Mouse (Mus musculus): ENCODE measurements around the gene Spcs2.

The Spcs2 gene

DNA sequence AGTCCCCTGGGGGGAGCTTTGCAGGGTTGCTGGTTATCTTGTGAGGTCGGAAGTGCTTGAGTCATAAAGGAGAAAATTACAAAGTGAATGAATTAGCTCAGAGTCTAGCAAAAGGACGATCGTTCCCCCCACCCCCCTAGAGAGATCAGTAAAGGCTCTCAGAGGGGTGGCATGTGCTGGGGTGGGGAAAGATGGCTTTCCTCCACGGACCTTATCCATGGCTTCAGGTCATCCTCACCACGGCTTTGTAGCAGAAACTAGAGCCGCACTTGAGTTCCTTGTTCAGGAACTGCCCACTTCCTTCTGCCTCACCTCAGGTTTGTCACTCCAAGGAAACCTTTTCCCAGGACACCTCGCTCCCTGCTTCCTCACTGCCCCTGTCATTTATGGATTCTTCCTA is at the start of gene Spcs2:
TSS of gene Spcs2 (minus strand) at position 101 of the 400 bp plus-strand sequence.
- DNase-seq (ENCODE audit: low spot score), result no peak

DNA sequence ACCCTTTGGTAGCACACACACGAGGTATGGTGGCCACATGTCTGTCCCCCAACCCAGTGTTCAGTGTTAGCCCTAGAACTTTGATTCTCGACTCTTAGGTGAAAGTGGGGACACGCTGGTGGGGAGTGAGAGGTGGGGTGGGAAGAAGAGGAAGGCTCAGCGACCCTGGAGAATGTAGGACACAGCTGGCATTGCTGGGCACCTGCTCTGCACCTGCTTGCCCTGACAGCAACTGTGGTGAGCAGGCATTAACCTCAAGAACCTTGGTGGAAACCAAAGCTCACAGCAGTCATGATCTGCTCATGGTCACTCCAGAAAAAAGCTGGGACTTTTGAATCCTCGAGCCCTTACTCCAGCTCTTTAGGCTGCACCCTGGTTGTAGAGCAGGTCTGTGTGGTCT is 47.8 kb upstream of the Spcs2 start:
- DNase-seq (ENCODE audit: low spot score), result no peak

- DNase-seq (ENCODE audit: low spot score), result no peak
These were observed 44.2 kb upstream of the Spcs2 start for GRCm38 (mm10) chr7:99907463-99907862.

- no peak for DNase-seq (ENCODE audit: low spot score)
These were observed 43.1 kb upstream of the Spcs2 start for GRCm38 (mm10) chr7:99906346-99906745.

- peak; percentile 23 for DNase-seq (ENCODE audit: low spot score)
These were observed 41.3 kb upstream of the Spcs2 start for GRCm38 (mm10) chr7:99904421-99905005.

- no peak for DNase-seq (ENCODE audit: low spot score)
These were observed 39.8 kb upstream of the Spcs2 start for GRCm38 (mm10) chr7:99902918-99903665.

DNA sequence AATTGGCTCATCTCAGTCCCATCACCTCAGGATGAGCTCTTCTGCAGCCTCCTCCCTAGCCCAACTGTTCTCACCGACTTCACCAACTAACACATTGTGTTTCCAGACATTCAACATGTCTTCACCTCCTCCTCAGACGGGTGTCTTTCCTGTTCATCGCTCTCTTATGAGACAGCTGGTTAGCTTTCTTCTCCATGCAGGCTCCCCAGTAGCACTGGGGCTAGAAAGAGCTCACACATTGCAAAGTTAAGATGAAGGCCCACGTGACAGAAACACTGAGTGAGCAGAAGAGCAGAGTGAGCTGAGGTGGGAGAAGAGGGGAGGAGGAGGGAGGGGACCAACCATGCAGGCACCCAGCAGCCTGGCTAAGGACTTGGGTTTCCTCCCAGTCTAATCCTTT is 38.9 kb upstream of the Spcs2 start:
- DNase-seq (ENCODE audit: low spot score), result no peak

DNA sequence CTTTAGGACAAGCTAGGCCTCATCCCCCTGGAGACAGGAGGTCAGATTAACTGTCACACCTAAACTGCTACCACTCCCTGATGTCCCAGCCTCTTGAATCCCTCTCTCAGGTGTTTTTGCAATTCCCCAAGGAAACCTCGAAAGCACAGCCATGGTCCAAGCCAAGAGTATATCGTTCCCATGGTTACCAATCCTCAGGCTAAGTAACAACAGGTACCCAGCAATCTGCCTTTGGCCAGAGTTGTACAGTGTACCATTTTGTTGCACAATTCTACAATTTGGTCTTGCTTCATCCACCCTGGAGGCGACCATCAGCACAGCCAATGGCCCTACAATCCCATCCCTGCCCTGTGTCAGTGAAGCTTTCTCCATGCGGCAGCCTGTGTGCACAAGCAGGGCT is 33.6 kb upstream of the Spcs2 start:
- no peak for DNase-seq (ENCODE audit: low spot score)

DNA sequence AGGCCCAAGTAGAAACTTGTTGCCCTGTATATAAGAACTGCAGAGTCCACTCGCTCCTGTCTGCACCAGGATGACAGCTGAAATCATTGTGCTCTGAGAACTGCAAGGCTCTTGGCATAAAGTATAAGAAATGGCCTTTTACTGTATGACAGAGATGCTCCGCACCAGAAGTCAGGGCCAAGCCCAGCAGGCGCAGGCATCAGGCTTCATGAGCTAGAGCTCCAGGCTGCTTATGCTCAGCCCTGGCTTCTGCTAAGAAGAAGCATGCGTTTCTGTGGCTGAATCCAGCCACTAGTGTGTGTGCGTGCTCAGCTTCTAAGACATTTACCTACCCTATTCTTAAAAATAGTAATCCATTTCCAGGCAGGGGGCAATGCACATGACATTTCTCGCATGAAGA is 31.2 kb upstream of the Spcs2 start:
- DNase-seq (ENCODE audit: low spot score), result no peak

GRCm38 (mm10) chr7:99893967-99894366 is 30.7 kb upstream of the Spcs2 start:
- DNase-seq (ENCODE audit: low spot score), result no peak

DNA sequence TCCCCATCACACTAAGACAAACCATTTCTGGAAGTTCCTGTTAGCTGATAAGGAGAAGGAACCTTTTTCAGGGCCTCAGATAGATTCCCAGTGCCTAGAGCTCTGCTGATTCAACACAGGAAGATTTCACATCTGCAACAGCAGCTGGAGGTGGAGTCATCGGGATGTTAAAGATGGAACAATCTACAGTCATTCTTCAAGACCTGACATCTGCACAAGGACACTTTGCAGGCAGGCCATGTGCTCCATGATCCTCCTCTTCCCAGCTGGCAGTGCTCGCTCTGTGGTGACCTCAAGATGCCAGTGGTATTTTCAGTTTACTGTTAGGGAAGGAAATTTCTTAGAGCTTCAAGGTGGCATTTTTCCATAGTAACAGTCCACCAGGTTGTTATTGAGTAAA is 29.1 kb upstream of the Spcs2 start:
- DNase-seq (ENCODE audit: low spot score), result no peak

DNA sequence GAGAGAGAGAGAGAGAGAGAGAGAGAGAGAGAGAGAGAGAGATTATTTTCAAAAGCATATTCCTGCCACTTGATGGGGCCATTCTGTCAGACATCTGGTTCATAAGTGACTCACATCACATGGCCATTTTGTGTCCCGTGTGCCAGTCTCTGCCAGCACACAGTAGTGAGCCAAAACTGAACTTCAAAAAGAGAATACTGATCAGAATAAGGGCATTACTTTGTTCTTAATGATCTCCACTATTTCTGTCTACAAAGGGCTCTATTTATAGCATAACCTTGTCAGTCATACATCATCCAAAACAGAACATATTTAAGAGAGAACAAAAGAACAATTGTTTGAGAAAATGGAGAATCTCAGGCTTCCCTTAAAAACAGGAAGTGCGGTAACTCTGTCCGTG is 28.2 kb upstream of the Spcs2 start:
- no peak for DNase-seq (ENCODE audit: low spot score)

DNA sequence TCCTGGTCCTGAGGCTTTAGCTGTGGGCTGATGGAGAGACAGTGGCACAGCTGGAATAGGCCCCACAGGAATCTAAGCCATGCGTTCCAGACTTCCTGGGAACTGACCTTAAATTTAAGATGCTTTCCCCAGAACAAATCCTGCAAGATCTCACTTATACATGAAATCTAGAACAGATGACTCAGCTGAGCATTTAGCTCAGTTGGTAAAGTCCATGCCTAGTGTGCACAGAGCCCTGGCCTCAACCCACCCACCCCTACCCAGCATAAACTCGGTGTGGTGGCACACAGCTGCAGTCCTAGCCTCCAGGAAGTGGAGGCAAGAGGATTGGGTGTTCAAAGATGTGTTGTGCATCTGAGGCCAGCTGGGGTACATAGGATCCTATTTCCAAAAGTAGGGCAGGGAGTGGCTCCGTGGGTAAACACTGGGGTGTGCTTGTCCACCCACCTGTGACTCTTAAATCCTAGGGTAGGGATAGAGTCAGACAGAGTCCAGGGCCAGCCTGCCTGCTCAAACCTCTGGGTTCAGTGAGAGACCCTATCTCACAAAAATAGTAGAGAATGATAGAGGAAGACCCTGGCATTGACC is 27.0 kb upstream of the Spcs2 start:
- DNase-seq (ENCODE audit: low spot score), result no peak

DNA sequence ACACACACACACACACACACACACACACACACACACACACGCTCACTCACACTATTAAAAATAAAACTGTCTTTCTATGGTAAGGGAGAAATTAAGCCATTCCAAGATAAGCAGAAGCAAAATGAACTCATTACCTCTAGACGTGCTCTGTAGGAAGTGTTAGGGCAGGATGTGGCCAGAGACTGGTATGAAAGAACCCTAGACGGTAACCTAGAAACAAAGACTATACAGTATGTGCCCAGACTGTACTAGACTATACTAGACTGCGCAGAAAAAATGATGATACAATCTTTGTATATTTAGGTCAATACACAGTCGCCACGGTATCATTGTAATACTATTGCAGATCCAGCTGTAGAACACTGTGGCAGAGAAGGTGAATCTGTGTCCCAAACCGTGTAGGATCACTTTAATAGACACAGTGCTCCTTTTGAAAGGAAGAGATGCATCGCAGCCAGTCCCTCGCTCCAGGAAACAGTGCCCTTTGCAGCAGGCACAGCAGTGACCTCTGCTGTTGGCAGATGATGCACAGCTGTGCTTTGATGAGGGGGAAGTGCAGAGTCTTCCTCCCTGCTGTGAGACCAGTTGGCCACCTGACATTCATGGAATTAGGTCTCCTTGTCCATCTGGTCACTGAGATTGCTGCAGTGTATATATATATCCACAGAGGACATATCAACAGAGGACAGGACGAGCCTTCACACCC is 26.1 kb upstream of the Spcs2 start:
- DNase-seq (ENCODE audit: low spot score), result no peak

GRCm38 (mm10) chr7:99887743-99888142 is 24.5 kb upstream of the Spcs2 start:
- no peak for DNase-seq (ENCODE audit: low spot score)

GRCm38 (mm10) chr7:99887230-99887735 is 24.0 kb upstream of the Spcs2 start:
- no peak for DNase-seq (ENCODE audit: low spot score)

DNA sequence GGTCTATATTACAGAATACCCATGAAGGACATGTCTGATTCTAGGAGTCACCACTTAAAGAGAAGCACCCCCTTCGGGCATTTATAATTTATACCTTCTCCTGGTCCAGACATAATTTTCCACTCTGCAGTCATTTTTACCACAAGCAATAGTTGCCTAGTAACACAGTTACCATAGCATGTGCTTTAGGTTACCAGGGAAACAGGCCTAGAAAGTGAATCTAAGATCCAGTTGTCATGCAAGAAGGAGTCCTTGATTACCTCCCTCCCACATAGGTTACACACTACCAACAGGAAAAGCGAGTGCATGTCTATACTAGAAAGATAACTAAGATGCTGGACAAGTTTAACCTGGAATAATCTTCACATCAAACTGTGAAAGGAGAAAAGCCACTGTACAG is 15.0 kb upstream of the Spcs2 start:
- DNase-seq (ENCODE audit: low spot score), result no peak

DNA sequence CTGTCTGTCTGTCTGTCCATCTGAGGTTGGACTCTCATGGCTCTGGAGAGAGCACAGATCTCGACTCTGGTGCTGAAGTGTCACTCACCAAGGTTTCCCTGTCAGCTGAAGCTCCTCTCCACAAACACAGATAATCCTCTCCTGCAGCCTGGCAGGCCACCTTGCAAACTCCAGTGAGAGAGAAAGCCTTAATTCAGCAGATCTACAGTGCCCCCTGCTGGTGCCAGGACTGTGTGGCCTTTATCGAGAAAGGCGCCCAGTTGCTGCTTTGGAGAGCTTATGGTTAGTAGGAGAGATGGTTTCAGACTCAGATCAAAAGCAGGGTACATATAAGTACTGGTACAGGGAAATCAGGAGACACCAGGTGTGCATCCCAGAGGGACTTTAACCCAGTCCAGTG is 13.1 kb upstream of the Spcs2 start:
- DNase-seq (ENCODE audit: low spot score), result peak; percentile 34

- no peak for DNase-seq (ENCODE audit: low spot score)
These were observed 12.6 kb upstream of the Spcs2 start for GRCm38 (mm10) chr7:99875891-99876290.

GRCm38 (mm10) chr7:99873965-99874364 is 10.7 kb upstream of the Spcs2 start:
- DNase-seq (ENCODE audit: low spot score), result no peak

DNA sequence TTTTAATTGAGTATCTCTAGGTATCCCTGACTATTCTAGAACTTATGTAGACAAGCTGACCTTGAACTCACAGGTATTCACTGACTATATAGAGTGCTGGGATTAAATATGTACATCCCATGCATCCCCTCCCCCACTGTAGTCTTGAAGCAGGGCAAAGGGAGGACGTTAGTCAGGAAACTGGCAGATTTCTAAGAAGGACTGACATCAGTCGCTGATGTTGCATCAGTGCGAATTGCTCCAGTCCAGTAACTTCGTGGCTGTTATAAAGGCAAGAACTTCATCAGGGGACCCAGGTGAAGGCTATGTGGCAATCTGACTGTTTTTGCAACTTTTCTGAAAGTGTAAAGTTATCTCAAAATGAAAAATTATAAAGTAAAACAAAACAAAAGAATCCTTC is 6.0 kb upstream of the Spcs2 start:
- no peak for DNase-seq (ENCODE audit: low spot score)

DNA sequence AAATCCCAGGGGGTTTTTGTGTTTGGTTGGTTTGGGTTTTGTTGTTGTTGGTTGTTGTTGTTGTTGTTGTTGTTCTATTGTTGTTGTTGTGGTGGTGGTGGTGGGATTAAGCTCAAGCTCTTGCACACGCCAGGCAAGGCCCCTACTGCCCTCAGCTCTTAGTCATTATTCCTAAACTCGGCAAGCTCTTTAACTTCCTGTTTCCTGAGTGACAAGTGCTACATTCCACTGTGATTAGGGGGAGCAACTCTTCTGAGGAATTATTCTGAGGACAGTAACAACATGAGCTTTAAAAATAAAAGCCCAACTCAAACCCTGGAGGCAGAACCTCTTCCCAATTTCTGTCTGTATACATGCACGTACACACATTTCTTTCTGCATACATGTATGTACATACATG is 2.0 kb upstream of the Spcs2 start:
- DNase-seq (ENCODE audit: low spot score), result no peak

All from ovary, adult 18-20 months (tissue).